Mouse (Mus musculus) T-helper 2 cell (primary cell): ENCODE results near the gene Ap1b1.
"Not testable (repeated sequence)": the region's sequence is repeated elsewhere in the genome, so short reads cannot be mapped to it uniquely, and the experiment has no call there.

Experiments used
- in situ Hi-C: fragments of 300-600 bp; cut with MboI, MseI; formaldehyde crosslinking; loops from one replicate; pipeline ENCODE4 v1.15.1; 2025; ENCODE audit warnings: high pct_unique_total_duplicates

Ap1b1 gene

DNA sequence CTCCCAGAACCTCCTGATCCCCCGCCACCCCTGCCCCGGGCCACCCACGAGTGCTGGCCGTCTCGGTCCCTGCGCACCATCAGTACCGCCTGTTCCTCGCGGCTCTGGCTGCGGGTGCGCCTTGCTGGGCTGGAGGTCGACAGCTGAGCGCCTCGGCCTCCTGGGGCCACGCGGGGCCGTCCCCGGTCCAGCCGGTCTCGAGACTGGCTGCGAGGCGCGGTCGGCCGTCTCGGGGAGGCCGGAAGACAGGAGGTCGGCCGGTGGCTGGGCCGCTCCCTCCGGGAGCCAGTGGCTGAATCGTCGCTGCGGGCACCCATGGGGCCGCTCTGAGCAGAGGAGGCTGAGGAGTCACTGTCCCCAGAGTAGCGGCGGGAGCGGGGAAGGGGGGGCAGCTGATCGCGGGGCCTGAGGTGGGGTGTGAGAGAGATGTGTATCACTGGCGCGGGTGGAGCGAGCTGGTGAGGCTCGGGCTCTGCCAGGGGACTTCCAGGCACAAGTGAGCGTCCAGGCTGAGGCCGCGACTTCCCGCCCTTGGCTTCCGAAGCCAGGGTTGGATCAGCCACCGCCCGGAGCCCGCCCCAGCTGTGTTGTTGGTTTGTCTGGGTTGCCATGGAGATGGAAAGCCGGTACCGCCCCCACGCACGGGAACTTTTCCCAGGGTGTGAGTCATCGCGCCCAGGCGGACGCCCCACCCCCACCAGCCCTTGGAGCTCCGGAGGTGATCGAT is 75.0 kb downstream of the Ap1b1 start:
- in situ Hi-C loops, result loop anchor here (5.0 kb wide), 1 partner anchor 36 kb away; the partner anchor contains the start of genes Ewsr1 and Rhbdd3

DNA sequence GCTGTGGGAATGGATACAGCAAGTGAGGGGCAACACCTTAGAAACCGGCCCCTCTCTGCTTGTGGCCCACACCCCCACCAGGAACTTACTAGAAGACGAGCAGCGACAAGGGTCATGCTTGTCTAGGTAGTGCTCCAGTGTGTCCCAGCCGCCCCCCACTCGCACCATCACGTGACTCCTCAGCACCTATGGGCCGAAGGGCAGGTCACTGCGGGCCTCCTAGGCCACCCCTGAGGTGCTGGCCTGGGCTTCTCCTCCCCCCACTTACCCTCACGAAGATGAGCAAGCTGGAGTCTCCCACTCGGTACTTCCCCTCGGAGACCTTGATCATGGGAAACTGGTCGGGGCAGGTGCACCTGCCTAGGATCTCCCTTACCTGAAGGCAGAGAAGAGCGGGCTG is 75.7 kb downstream of the Ap1b1 start:
- in situ Hi-C loops, result loop anchor here (5.0 kb wide), 1 partner anchor 35 kb away; the partner anchor contains the start of genes Ewsr1 and Rhbdd3

GRCm38 (mm10) chr11:5062860-5063505 is 76.4 kb downstream of the Ap1b1 start:
- in situ Hi-C loops, result loop anchor here (5.0 kb wide), 1 partner anchor 34 kb away; the partner anchor contains the start of genes Ewsr1 and Rhbdd3

DNA sequence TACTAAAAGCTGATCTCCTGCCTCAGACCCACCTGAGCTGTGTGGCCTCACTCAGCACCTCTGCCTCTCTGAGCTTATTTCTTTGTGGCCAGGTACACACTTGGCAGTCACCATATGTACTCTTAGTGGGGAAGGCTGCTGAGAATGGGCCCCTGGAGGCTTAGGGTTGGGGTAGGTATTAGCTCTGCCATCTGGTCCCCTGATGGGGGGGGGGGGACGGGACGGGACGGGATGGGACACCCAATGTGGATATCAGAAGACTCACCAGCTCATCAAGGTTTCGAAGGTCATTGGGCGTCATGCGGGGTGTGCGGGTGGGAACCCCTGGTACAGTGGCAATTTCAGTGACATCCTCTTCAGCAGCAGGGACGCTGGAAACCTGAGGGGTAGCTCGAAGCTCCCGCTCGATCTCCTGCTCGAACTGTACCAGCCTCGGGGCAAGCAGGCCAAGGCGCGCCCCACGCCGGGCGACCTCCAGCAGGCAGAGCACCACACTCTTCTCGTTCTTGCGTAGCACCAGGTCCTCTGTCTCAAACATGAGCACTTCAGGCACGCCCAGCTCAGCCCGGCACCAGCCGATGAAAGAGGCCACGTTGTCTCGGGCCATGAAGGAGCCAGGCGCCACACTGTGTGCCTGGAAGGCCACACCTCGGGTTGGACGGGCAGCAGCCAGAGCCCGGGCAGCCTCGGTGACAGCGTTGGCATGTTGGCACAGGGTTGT is 77.1 kb downstream of the Ap1b1 start:
- in situ Hi-C loops, result loop anchor here (5.0 kb wide), 1 partner anchor 34 kb away; the partner anchor contains the start of genes Ewsr1 and Rhbdd3

DNA sequence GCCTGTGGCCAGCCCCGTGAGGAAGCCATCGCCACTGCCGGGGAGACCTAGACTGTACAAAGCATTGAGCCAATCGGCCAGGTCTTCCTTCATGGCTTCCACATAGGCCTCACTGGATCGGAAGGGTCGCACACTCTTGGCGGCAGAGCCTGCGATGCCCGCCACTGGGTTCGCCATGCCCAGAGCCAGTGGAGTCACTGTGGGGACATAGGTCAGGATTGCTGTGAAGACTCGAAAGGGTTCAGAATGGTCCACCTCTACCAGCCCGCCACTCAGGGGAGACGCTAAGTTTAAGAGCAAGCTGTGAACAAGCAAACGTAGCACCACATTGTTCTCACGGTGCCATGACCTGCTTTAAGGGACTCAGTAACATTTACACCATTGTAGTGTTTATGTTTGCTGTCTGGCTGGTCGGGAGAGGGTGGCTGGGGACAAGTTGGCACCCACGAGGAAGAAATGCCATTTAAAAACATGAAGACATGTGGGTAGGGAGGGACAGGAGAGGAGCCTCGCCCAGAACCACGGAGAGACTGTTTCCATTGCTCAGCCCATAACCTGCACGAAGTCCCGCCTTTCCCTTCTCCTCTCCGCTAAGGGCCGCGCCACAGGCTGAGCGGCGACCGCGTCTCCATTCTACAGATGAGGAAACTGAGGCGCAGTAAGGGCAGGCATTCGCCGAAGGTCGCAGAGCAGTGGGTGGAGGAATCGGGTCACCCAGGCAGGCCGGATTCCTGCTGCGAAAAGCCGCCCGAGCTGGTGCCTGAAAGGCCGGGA is 77.8 kb downstream of the Ap1b1 start:
- in situ Hi-C loops, result loop anchor here (5.0 kb wide), 1 partner anchor 33 kb away; the partner anchor contains the start of genes Ewsr1 and Rhbdd3

DNA sequence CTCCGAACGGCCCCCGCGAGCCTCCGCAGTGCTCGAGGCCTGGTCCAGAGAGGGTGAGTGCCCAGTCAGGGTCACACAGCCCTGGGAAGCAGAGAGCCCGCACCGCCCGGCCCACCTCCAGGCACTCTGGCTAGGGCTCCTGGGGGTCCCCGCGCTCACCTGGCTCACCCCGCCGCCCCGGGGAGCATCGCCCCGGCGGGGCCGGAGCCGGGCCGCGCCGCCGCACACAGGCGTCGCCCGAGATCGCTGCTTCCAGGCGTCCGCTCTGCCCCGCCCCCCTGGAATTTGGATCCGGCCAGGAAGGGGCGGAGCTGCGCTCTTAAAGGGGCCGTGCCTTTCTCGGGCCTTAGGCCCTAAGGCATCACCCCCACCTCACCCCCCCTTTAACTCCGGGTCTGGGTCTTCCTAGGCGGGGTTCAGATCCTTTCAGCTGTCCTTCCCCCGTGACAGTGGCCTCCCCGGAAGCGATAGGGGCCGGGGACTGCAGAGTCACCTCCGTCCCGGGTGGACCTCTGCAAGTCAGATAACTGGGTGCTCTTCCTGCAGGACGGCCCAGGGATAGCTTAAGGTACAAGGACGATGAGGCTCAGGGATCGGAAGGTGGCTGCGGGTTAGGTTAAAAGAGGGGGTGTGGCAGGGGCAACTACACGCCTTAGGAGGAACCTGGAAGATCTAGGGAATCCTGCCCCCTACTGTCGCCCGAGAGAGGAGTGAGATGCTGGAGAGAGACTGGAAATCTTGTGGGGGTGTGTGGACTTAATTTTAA is 78.6 kb downstream of the Ap1b1 start, which contains the start of gene Gas2l1:
Gas2l1 (minus strand) TSS at position 272 of the 766 bp plus-strand sequence.
- in situ Hi-C loops, result no loop called here

DNA sequence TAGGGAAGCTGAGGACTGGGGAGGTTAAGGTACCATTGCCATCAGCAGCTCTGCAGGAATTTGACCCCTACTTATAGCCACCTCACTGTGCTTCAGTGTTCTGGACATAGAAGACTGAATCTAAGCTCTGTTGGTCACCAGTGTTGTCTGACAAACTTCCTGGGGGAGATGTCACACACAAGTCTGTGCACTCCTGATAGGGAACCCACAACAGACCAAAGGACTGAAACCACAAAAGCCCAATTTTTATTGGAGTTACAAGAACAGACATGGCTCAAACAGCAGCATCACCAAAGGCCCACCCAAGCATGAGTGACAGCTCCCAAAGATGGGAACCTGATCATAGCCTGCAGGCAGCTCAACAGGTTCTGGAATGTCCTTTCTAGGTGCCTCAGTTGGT is 80.4 kb downstream of the Ap1b1 start:
- in situ Hi-C loops, result no loop called here

- in situ Hi-C loops, result no loop called here
Measured at GRCm38 (mm10) chr11:5068126-5068971, 81.7 kb downstream of the Ap1b1 start.

GRCm38 (mm10) chr11:5074882-5075281 is 88.3 kb downstream of the Ap1b1 start:
- in situ Hi-C loops, result no loop called here

GRCm38 (mm10) chr11:5075760-5076159 is 89.1 kb downstream of the Ap1b1 start:
- in situ Hi-C loops, result no loop called here

GRCm38 (mm10) chr11:5076843-5077242 is 90.2 kb downstream of the Ap1b1 start:
- in situ Hi-C loops, result not testable (repeated sequence)

DNA sequence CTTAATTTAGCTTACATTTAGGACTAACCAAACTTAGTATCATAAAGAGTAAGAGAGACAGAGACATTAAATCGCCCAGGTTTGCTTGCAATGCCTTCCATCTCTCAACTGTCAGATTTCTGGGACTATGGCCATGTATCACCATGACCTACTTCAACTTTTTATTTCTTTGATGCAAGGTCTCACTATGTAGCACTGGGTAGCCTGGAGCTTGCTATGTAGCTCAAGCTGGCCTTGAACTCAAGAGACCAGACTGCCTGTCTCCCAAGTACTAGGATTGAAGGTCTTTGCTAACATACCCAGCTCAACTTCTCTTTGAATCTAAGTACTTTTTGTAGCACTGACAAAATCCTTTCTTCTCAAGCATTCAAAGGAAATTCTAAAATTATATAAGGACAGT is 102.5 kb downstream of the Ap1b1 start:
- in situ Hi-C loops, result loop anchor here (10.0 kb wide), 1 partner anchor 1884 kb away; the partner anchor contains the start of gene Eif4enif1

- in situ Hi-C loops, result no loop called here
Measured at GRCm38 (mm10) chr11:5091706-5092105, 105.1 kb downstream of the Ap1b1 start.
